Mouse (Mus musculus): ENCODE data around the gene Dynlrb1. TPM values are rescaled to one million over a fixed set of nuclear protein-coding genes. Genes with fewer than 3 reads are reported as not detected.

Dynlrb1 gene
- polyA plus RNA-seq, 1 experiment from 2014 or later = 511 TPM

- Histone ChIP-seq H3K9me3 (ENCODE audit: control insufficient read depth, low read length) (no peaks in the 10 kb centered on the region), H3K4me1 (ENCODE audit: control insufficient read depth in 2 of 2, insufficient read depth in 2 of 2, low read length in 2 of 2) (peaks cover 7 to 24% of the 10 kb centered on the region in 2 experiments), H3K27me3 (ENCODE audit: control insufficient read depth, insufficient read depth, low read length) (no peaks in the 10 kb centered on the region), H3K4me3 (ENCODE audit: control insufficient read depth in 1 of 2, insufficient read depth in 1 of 2, low read depth in 1 of 2, low read length in 2 of 2) (no peak overlapping the region), H3K4me2 (ENCODE audit: low read length) (no peak overlapping the region), H3K9ac (ENCODE audit: low read length) (no peak overlapping the region), H3K36me3 (ENCODE audit: control insufficient read depth, insufficient read depth, low read length) (peaks cover 53% of the 10 kb centered on the region), H3K27ac (replicated peaks in 1 of 2; ENCODE audit: control insufficient read depth in 1 of 2, insufficient read depth in 1 of 2, low read depth in 2 of 2, low read length in 2 of 2) (peak overlapping the region in 1 of 2 experiments; percentile 47; a peak in 1 of 4 replicates)
- ATAC-seq (ENCODE audit: insufficient number of reproducible peaks, insufficient read depth, low FRiP score, low read depth) = no peak
- WGBS = 57% methylated on average over 7 of the region's 7 CpGs
These were observed 6.0 kb downstream of the Dynlrb1 start for GRCm38 (mm10) chr2:155242296-155242855.

GRCm38 (mm10) chr2:155246231-155246630 lies 9.9 kb downstream of the Dynlrb1 start:
- Histone ChIP-seq H3K36me3 (ENCODE audit: control insufficient read depth, insufficient read depth, low read length) (peaks cover 91% of the 10 kb centered on the region), H3K9ac (ENCODE audit: low read length) (no peak overlapping the region), H3K27me3 (ENCODE audit: control insufficient read depth, insufficient read depth, low read length) (no peaks in the 10 kb centered on the region), H3K4me1 (ENCODE audit: control insufficient read depth in 2 of 2, insufficient read depth in 2 of 2, low read length in 2 of 2) (peaks cover 3 to 16% of the 10 kb centered on the region in 2 experiments; a peak in 3 of 4 replicates), H3K4me3 (ENCODE audit: control insufficient read depth in 1 of 2, insufficient read depth in 1 of 2, low read depth in 1 of 2, low read length in 2 of 2) (no peak overlapping the region), H3K27ac (replicated peaks in 1 of 2; ENCODE audit: control insufficient read depth in 1 of 2, insufficient read depth in 1 of 2, low read depth in 2 of 2, low read length in 2 of 2) (peak overlapping the region in 1 of 2 experiments; percentile 47; a peak in 3 of 4 replicates), H3K4me2 (ENCODE audit: low read length) (no peak overlapping the region), H3K9me3 (ENCODE audit: control insufficient read depth, low read length) (no peaks in the 10 kb centered on the region)
- peak; percentile 40; the same call in 1 of the 2 replicates for ATAC-seq (ENCODE audit: insufficient number of reproducible peaks, insufficient read depth, low FRiP score, low read depth)
- WGBS = 48% methylated on average over 4 of the region's 4 CpGs

GRCm38 (mm10) chr2:155248206-155248605 lies 11.9 kb downstream of the Dynlrb1 start:
- peaks cover 86% of the 10 kb centered on the region for H3K36me3 ChIP-seq (ENCODE audit: control insufficient read depth, insufficient read depth, low read length)
- H3K27me3 ChIP-seq (ENCODE audit: control insufficient read depth, insufficient read depth, low read length) = no peaks in the 10 kb centered on the region
- H3K4me2 ChIP-seq (ENCODE audit: low read length) = no peak overlapping the region
- no peaks in the 10 kb centered on the region for H3K9me3 ChIP-seq (ENCODE audit: control insufficient read depth, low read length)
- 89% methylated on average over 1 of the region's 1 CpGs for WGBS
- no peak overlapping the region for H3K9ac ChIP-seq (ENCODE audit: low read length)
- no peak overlapping the region for H3K27ac ChIP-seq (replicated peaks in 1 of 2; ENCODE audit: control insufficient read depth in 1 of 2, insufficient read depth in 1 of 2, low read depth in 2 of 2, low read length in 2 of 2)
- H3K4me1 ChIP-seq (ENCODE audit: control insufficient read depth in 2 of 2, insufficient read depth in 2 of 2, low read length in 2 of 2) = peaks cover 3 to 16% of the 10 kb centered on the region in 2 experiments; a peak in 3 of 4 replicates
- no peak overlapping the region for H3K4me3 ChIP-seq (ENCODE audit: control insufficient read depth in 1 of 2, insufficient read depth in 1 of 2, low read depth in 1 of 2, low read length in 2 of 2)
- ATAC-seq (ENCODE audit: insufficient number of reproducible peaks, insufficient read depth, low FRiP score, low read depth) = no peak

- Histone ChIP-seq H3K4me3 (ENCODE audit: control insufficient read depth in 1 of 2, insufficient read depth in 1 of 2, low read depth in 1 of 2, low read length in 2 of 2) (no peak overlapping the region), H3K27me3 (ENCODE audit: control insufficient read depth, insufficient read depth, low read length) (no peaks in the 10 kb centered on the region), H3K9me3 (ENCODE audit: control insufficient read depth, low read length) (no peaks in the 10 kb centered on the region), H3K27ac (replicated peaks in 1 of 2; ENCODE audit: control insufficient read depth in 1 of 2, insufficient read depth in 1 of 2, low read depth in 2 of 2, low read length in 2 of 2) (no peak overlapping the region), H3K36me3 (ENCODE audit: control insufficient read depth, insufficient read depth, low read length) (peaks cover 80% of the 10 kb centered on the region), H3K4me2 (ENCODE audit: low read length) (no peak overlapping the region), H3K9ac (ENCODE audit: low read length) (no peak overlapping the region), H3K4me1 (ENCODE audit: control insufficient read depth in 2 of 2, insufficient read depth in 2 of 2, low read length in 2 of 2) (peaks cover 3 to 16% of the 10 kb centered on the region in 2 experiments; a peak in 3 of 4 replicates)
- WGBS = 88% methylated on average over 2 of the region's 2 CpGs
- ATAC-seq (ENCODE audit: insufficient number of reproducible peaks, insufficient read depth, low FRiP score, low read depth) = no peak
These were observed 12.4 kb downstream of the Dynlrb1 start for GRCm38 (mm10) chr2:155248718-155249117.

GRCm38 (mm10) chr2:155249588-155249987 lies 13.3 kb downstream of the Dynlrb1 start:
- 84% methylated on average over 5 of the region's 5 CpGs for WGBS
- Histone ChIP-seq H3K27ac (replicated peaks in 1 of 2; ENCODE audit: control insufficient read depth in 1 of 2, insufficient read depth in 1 of 2, low read depth in 2 of 2, low read length in 2 of 2) (no peak overlapping the region), H3K36me3 (ENCODE audit: control insufficient read depth, insufficient read depth, low read length) (peaks cover 72% of the 10 kb centered on the region), H3K27me3 (ENCODE audit: control insufficient read depth, insufficient read depth, low read length) (no peaks in the 10 kb centered on the region), H3K9ac (ENCODE audit: low read length) (no peak overlapping the region), H3K4me2 (ENCODE audit: low read length) (no peak overlapping the region), H3K9me3 (ENCODE audit: control insufficient read depth, low read length) (no peaks in the 10 kb centered on the region), H3K4me3 (ENCODE audit: control insufficient read depth in 1 of 2, insufficient read depth in 1 of 2, low read depth in 1 of 2, low read length in 2 of 2) (no peak overlapping the region), H3K4me1 (ENCODE audit: control insufficient read depth in 2 of 2, insufficient read depth in 2 of 2, low read length in 2 of 2) (peaks cover 3 to 16% of the 10 kb centered on the region in 2 experiments; a peak in 3 of 4 replicates)
- no peak for ATAC-seq (ENCODE audit: insufficient number of reproducible peaks, insufficient read depth, low FRiP score, low read depth)

GRCm38 (mm10) chr2:155265526-155265925 lies 29.2 kb downstream of the Dynlrb1 start:
- 83% methylated on average over 6 of the region's 6 CpGs for WGBS
- no peaks in the 10 kb centered on the region for H3K36me3 ChIP-seq (ENCODE audit: control insufficient read depth, insufficient read depth, low read length)
- ATAC-seq (ENCODE audit: insufficient number of reproducible peaks, insufficient read depth, low FRiP score, low read depth) = peak; percentile 35; the same call in 1 of the 2 replicates
- H3K9me3 ChIP-seq (ENCODE audit: control insufficient read depth, low read length) = no peaks in the 10 kb centered on the region; the same call in 1 of the 2 replicates
- no peak overlapping the region for H3K4me2 ChIP-seq (ENCODE audit: low read length)
- H3K4me1 ChIP-seq (ENCODE audit: control insufficient read depth in 2 of 2, insufficient read depth in 2 of 2, low read length in 2 of 2) = no peaks in the 10 kb centered on the region
- H3K9ac ChIP-seq (ENCODE audit: low read length) = no peak overlapping the region
- H3K27ac ChIP-seq (replicated peaks in 1 of 2; ENCODE audit: control insufficient read depth in 1 of 2, insufficient read depth in 1 of 2, low read depth in 2 of 2, low read length in 2 of 2) = no peak overlapping the region
- H3K4me3 ChIP-seq (ENCODE audit: control insufficient read depth in 1 of 2, insufficient read depth in 1 of 2, low read depth in 1 of 2, low read length in 2 of 2) = no peak overlapping the region
- no peaks in the 10 kb centered on the region for H3K27me3 ChIP-seq (ENCODE audit: control insufficient read depth, insufficient read depth, low read length)

GRCm38 (mm10) chr2:155266896-155267295 lies 30.6 kb downstream of the Dynlrb1 start:
- no peaks in the 10 kb centered on the region; the same call in 1 of the 2 replicates for H3K9me3 ChIP-seq (ENCODE audit: control insufficient read depth, low read length)
- H3K27me3 ChIP-seq (ENCODE audit: control insufficient read depth, insufficient read depth, low read length) = no peaks in the 10 kb centered on the region
- 83% methylated on average over 5 of the region's 5 CpGs for WGBS
- H3K36me3 ChIP-seq (ENCODE audit: control insufficient read depth, insufficient read depth, low read length) = no peaks in the 10 kb centered on the region
- no peak overlapping the region for H3K27ac ChIP-seq (replicated peaks in 1 of 2; ENCODE audit: control insufficient read depth in 1 of 2, insufficient read depth in 1 of 2, low read depth in 2 of 2, low read length in 2 of 2)
- H3K4me3 ChIP-seq (ENCODE audit: control insufficient read depth in 1 of 2, insufficient read depth in 1 of 2, low read depth in 1 of 2, low read length in 2 of 2) = no peak overlapping the region
- no peak overlapping the region for H3K4me2 ChIP-seq (ENCODE audit: low read length)
- ATAC-seq (ENCODE audit: insufficient number of reproducible peaks, insufficient read depth, low FRiP score, low read depth) = no peak
- H3K9ac ChIP-seq (ENCODE audit: low read length) = no peak overlapping the region
- H3K4me1 ChIP-seq (ENCODE audit: control insufficient read depth in 2 of 2, insufficient read depth in 2 of 2, low read length in 2 of 2) = no peaks in the 10 kb centered on the region

- H3K4me1 ChIP-seq (ENCODE audit: control insufficient read depth in 2 of 2, insufficient read depth in 2 of 2, low read length in 2 of 2) = peaks cover 7 to 15% of the 10 kb centered on the region in 2 experiments
- ATAC-seq (ENCODE audit: insufficient number of reproducible peaks, insufficient read depth, low FRiP score, low read depth) = no peak
- H3K9ac ChIP-seq (ENCODE audit: low read length) = no peak overlapping the region
- no peak overlapping the region for H3K4me2 ChIP-seq (ENCODE audit: low read length)
- no peaks in the 10 kb centered on the region for H3K27me3 ChIP-seq (ENCODE audit: control insufficient read depth, insufficient read depth, low read length)
- WGBS = 82% methylated on average over 6 of the region's 6 CpGs
- no peaks in the 10 kb centered on the region for H3K9me3 ChIP-seq (ENCODE audit: control insufficient read depth, low read length)
- no peak overlapping the region for H3K4me3 ChIP-seq (ENCODE audit: control insufficient read depth in 1 of 2, insufficient read depth in 1 of 2, low read depth in 1 of 2, low read length in 2 of 2)
- no peak overlapping the region for H3K27ac ChIP-seq (replicated peaks in 1 of 2; ENCODE audit: control insufficient read depth in 1 of 2, insufficient read depth in 1 of 2, low read depth in 2 of 2, low read length in 2 of 2)
- H3K36me3 ChIP-seq (ENCODE audit: control insufficient read depth, insufficient read depth, low read length) = no peaks in the 10 kb centered on the region
These were observed 35.6 kb downstream of the Dynlrb1 start for GRCm38 (mm10) chr2:155271957-155272356.
